Mouse (Mus musculus) CH12.LX (cell line): ENCODE measurements around the gene C1qtnf9. TPM values are rescaled to one million over a fixed set of nuclear protein-coding genes. Genes with fewer than 3 reads are reported as not detected.
A peak's percentile ranks its signal among the peaks of the same experiment; 100 is the strongest.

Experiments
- DNase-seq: peaks from one replicate; pipeline ENCODE4 v3.0.0-alpha.2; 2013; ENCODE audit errors: extremely low read depth
- H3K27ac ChIP-seq: 2 replicates; pipeline ENCODE4 v1.5.1; 2012; ENCODE audit warnings: low read depth, mild to moderate bottlenecking, control low read depth, moderate library complexity; ENCODE audit not compliant: insufficient read depth
- H3K27me3 ChIP-seq: replicated peaks from 2 replicates; pipeline ENCODE3; 2012; ENCODE audit warnings: inconsistent platforms
- H3K36me3 ChIP-seq, 2 experiments: replicated peaks in 1 of 2; 2 replicates each; pipeline versions ENCODE3 to v1.6.1; 2012; ENCODE audit warnings: inconsistent platforms in 1 of 2, low read length in 1 of 2, mild to moderate bottlenecking in 1 of 2, mixed read lengths in 1 of 2, moderate library complexity in 1 of 2; ENCODE audit not compliant: control insufficient read depth in 1 of 2, insufficient read depth in 1 of 2
- H3K4me1 ChIP-seq, 2 experiments: 2 replicates each; pipeline ENCODE4 v1.6.1; 2012; ENCODE audit warnings: inconsistent platforms in 1 of 2, moderate library complexity in 1 of 2; ENCODE audit not compliant: insufficient read depth in 2 of 2, control insufficient read depth in 1 of 2
- H3K4me2 ChIP-seq: 2 replicates; pipeline ENCODE4 v1.6.1; 2012; ENCODE audit warnings: low read depth, mild to moderate bottlenecking, control low read depth; ENCODE audit not compliant: poor library complexity, insufficient read depth, severe bottlenecking
- H3K4me3 ChIP-seq, 3 experiments: fragments of 150-350 bp in 1 of 3; sonication (generic) in 1 of 3; replicated peaks in 1 of 3; 2 replicates each; pipeline versions ENCODE3 to v1.5.1; 2011 to 2012; ENCODE audit warnings: low read depth in 2 of 3, low read length in 2 of 3, mild to moderate bottlenecking in 2 of 3, moderate library complexity in 2 of 3, control low read depth in 1 of 3, improper control_type of control experiment in 1 of 3, inconsistent platforms in 1 of 3, mixed read lengths in 1 of 3; ENCODE audit not compliant: poor library complexity in 1 of 3
- H3K79me2 ChIP-seq: replicated peaks from 2 replicates; pipeline ENCODE4 v1.6.1; 2012; ENCODE audit warnings: mild to moderate bottlenecking, moderate library complexity; ENCODE audit not compliant: control insufficient read depth, poor library complexity, insufficient read depth, severe bottlenecking; ENCODE audit errors: extremely low read depth
- H3K9ac ChIP-seq: 2 replicates; pipeline ENCODE4 v1.6.1; 2012; ENCODE audit warnings: low read depth, mild to moderate bottlenecking, control low read depth, moderate library complexity; ENCODE audit not compliant: insufficient read depth
- H3K9me3 ChIP-seq: replicated peaks from 2 replicates; pipeline ENCODE3; 2012; ENCODE audit warnings: low read length, inconsistent platforms, mixed read lengths
- CHD2 ChIP-seq: IDR thresholded peaks from 2 replicates; pipeline ENCODE4 v1.6.1; 2011; ENCODE audit warnings: low read length, improper control_type of control experiment
- ELF1 ChIP-seq: IDR thresholded peaks from 2 replicates; pipeline ENCODE4 v1.6.1; 2014; ENCODE audit warnings: low read depth, mild to moderate bottlenecking, inconsistent platforms, low read length, improper control_type of control experiment
- EP300 ChIP-seq: IDR thresholded peaks from 2 replicates; pipeline ENCODE4 v1.6.1; 2011; ENCODE audit warnings: low read length, improper control_type of control experiment
- ETS1 ChIP-seq: conservative IDR thresholded peaks from 2 replicates; pipeline ENCODE4 v1.6.1; 2012; ENCODE audit warnings: low read depth, mild to moderate bottlenecking, inconsistent platforms, low read length, improper control_type of control experiment, moderate library complexity
- HCFC1 ChIP-seq: IDR thresholded peaks from 2 replicates; pipeline ENCODE4 v1.6.1; 2012; ENCODE audit warnings: low read depth, mild to moderate bottlenecking, inconsistent platforms, low read length, improper control_type of control experiment
- IRF4 ChIP-seq: IDR thresholded peaks from 2 replicates; pipeline ENCODE4 v1.6.1; 2014; ENCODE audit warnings: low read depth, mild to moderate bottlenecking, inconsistent platforms, low read length, improper control_type of control experiment
- JUN ChIP-seq: IDR thresholded peaks from 2 replicates; pipeline ENCODE4 v1.6.1; 2011; ENCODE audit warnings: low read depth, mild to moderate bottlenecking, low read length, improper control_type of control experiment, moderate library complexity; ENCODE audit not compliant: insufficient read depth
- JUND ChIP-seq: conservative IDR thresholded peaks from 2 replicates; pipeline ENCODE4 v1.6.1; 2011; ENCODE audit warnings: low read depth, low read length, improper control_type of control experiment
- MAFK ChIP-seq: IDR thresholded peaks from 2 replicates; pipeline ENCODE4 v1.6.1; 2011; ENCODE audit warnings: low read length, improper control_type of control experiment; ENCODE audit not compliant: insufficient replicate concordance
- MAX ChIP-seq: IDR thresholded peaks from 2 replicates; pipeline ENCODE4 v1.6.1; 2011; ENCODE audit warnings: low read length, improper control_type of control experiment
- MAZ ChIP-seq: IDR thresholded peaks from 2 replicates; pipeline ENCODE4 v1.6.1; 2012; ENCODE audit warnings: low read depth, mild to moderate bottlenecking, inconsistent platforms, low read length, improper control_type of control experiment, moderate library complexity
- MEF2A ChIP-seq: IDR thresholded peaks from 2 replicates; pipeline ENCODE4 v1.6.1; 2014; ENCODE audit warnings: low read depth, mild to moderate bottlenecking, inconsistent platforms, low read length, improper control_type of control experiment, borderline replicate concordance
- MXI1 ChIP-seq: IDR thresholded peaks from 2 replicates; pipeline ENCODE4 v1.6.1; 2011; ENCODE audit warnings: mild to moderate bottlenecking, low read depth, low read length, improper control_type of control experiment
- PAX5 ChIP-seq: IDR thresholded peaks from 2 replicates; pipeline ENCODE4 v1.6.1; 2012; ENCODE audit warnings: low read length, inconsistent platforms, mixed read lengths
- RAD21 ChIP-seq: IDR thresholded peaks from 2 replicates; pipeline ENCODE4 v1.6.1; 2011; ENCODE audit warnings: low read depth, mild to moderate bottlenecking, low read length, improper control_type of control experiment, moderate library complexity
- RCOR1 ChIP-seq: conservative IDR thresholded peaks from 2 replicates; pipeline ENCODE4 v1.6.1; 2012; ENCODE audit warnings: low read depth, mild to moderate bottlenecking, inconsistent platforms, low read length, improper control_type of control experiment
- SIN3A ChIP-seq: IDR thresholded peaks from 2 replicates; pipeline ENCODE4 v1.6.1; 2012; ENCODE audit warnings: low read length, improper control_type of control experiment, inconsistent platforms
- TCF12 ChIP-seq: IDR thresholded peaks from 2 replicates; pipeline ENCODE4 v1.6.1; 2014; ENCODE audit warnings: low read depth, mild to moderate bottlenecking, inconsistent platforms, low read length, improper control_type of control experiment
- UBTF ChIP-seq: IDR thresholded peaks from 2 replicates; pipeline ENCODE4 v1.6.1; 2012; ENCODE audit warnings: low read depth, mild to moderate bottlenecking, inconsistent platforms, low read length, improper control_type of control experiment, moderate library complexity
- USF1 ChIP-seq: IDR thresholded peaks from 2 replicates; pipeline ENCODE4 v1.6.1; 2014; ENCODE audit warnings: low read depth, mild to moderate bottlenecking, inconsistent platforms, low read length, improper control_type of control experiment
- USF2 ChIP-seq: conservative IDR thresholded peaks from 2 replicates; pipeline ENCODE4 v1.6.1; 2011; ENCODE audit warnings: low read depth, low read length, improper control_type of control experiment
- dilution Hi-C: fragments of 300-500 bp; cut with MboI; formaldehyde crosslinking; loops from 2 replicates; pipeline ENCODE4 v1.14.3; 2020; ENCODE audit warnings: low sequenced_read_pairs; ENCODE audit not compliant: extremely low pct_unique_long_range_greater_than_20kb, extremely low pct_ligation_motif_present
- in situ Hi-C: fragments of 300-500 bp; cut with MboI; formaldehyde crosslinking; loops from 3 replicates; pipeline ENCODE4 v1.14.3; 2019; ENCODE audit warnings: low sequenced_read_pairs, low pct_ligation_motif_present, low pct_unique_long_range_greater_than_20kb, mixed read lengths
- polyA plus RNA-seq: library from polyadenylated mRNA; unstranded; fragments of >175 nt; gene quantifications from 2 replicates; pipeline ENCODE4 v1.2.1, GENCODE M21; 2012; ENCODE audit warnings: low read depth; ENCODE audit not compliant: insufficient read length
- total RNA-seq, 2 experiments: library from RNA; depleted of rRNA; stranded (reverse); fragments of 300-350 nt in 1 of 2; fragments of >200 nt in 1 of 2; gene quantifications; 2 replicates each; pipeline ENCODE4 v1.2.3; 2012 to 2014

The C1qtnf9 gene
- total and polyA plus RNA-seq, 3 experiments = 0.20 TPM; not detected in 2

- dilution Hi-C loops = no loop called here
- peaks cover 3 to 67% of the 10 kb centered on the region in 2 experiments for H3K4me1 ChIP-seq
- H3K4me2 ChIP-seq = no peak overlapping the region
- H3K27me3 ChIP-seq = no peaks in the 10 kb centered on the region
- no peaks in the 10 kb centered on the region for H3K79me2 ChIP-seq
- peak; percentile 68 for TF ChIP-seq EP300
- no peak for TF ChIP-seq RCOR1
- no peak for TF ChIP-seq PAX5
- 0 out of 2 replicates have a peak, but pooled peaks have one; percentile 22 for TF ChIP-seq TCF12
- TF ChIP-seq ELF1 = no peak
- TF ChIP-seq ETS1 = peak; percentile 32; the same call in 1 of the 2 replicates
- 0 out of 2 replicates have a peak, but pooled peaks have one; percentile 35 for TF ChIP-seq SIN3A
- peak; percentile 59; the same call in 1 of the 2 replicates for TF ChIP-seq MXI1
- no peak for TF ChIP-seq UBTF
- 0 out of 2 replicates have a peak, but pooled peaks have one; percentile 17 for TF ChIP-seq JUN
- 0 out of 2 replicates have a peak, but pooled peaks have one; percentile 25 for TF ChIP-seq MAZ
- TF ChIP-seq MAFK = no peak
- no peak for TF ChIP-seq CHD2
- 0 out of 2 replicates have a peak, but pooled peaks have one; percentile 29 for TF ChIP-seq MAX
- TF ChIP-seq JUND = 0 out of 2 replicates have a peak, but pooled peaks have one; percentile 53
- TF ChIP-seq IRF4 = peak; percentile 72
- H3K4me3 ChIP-seq = no peak overlapping the region
- H3K27ac ChIP-seq = no peak overlapping the region
- H3K36me3 ChIP-seq = no peaks in the 10 kb centered on the region
- no peak overlapping the region for H3K9ac ChIP-seq
- peaks cover 6% of the 10 kb centered on the region for H3K9me3 ChIP-seq
- DNase-seq = peak; percentile 78
- in situ Hi-C loops = loop anchor here (25.0 kb wide), 1 partner anchor 464 kb away; the partner anchor contains the start of genes Gm49336, Mtmr6 and Nupl1
Observed at GRCm38 (mm10) chr14:60726091-60726490, 41.8 kb upstream of the C1qtnf9 start.

- dilution Hi-C loops = no loop called here
- TF ChIP-seq MEF2A (no peak), HCFC1 (no peak), USF1 (no peak), MAX (no peak), USF2 (no peak), JUN (no peak), MAZ (no peak), TCF12 (no peak), RAD21 (no peak)
Observed at GRCm38 (mm10) chr14:60727130-60727529, 40.8 kb upstream of the C1qtnf9 start.

More at GRCm38 (mm10) chr14:60727130-60727529, 40.8 kb upstream of the C1qtnf9 start:
- H3K79me2 ChIP-seq = no peaks in the 10 kb centered on the region
- H3K27me3 ChIP-seq = no peaks in the 10 kb centered on the region
- no peak overlapping the region for H3K4me3 ChIP-seq
- in situ Hi-C loops = loop anchor here (25.0 kb wide), 1 partner anchor 465 kb away; the partner anchor contains the start of genes Gm49336, Mtmr6 and Nupl1
- H3K36me3 ChIP-seq = no peaks in the 10 kb centered on the region
- no peak overlapping the region for H3K9ac ChIP-seq
- no peak for DNase-seq
- H3K4me2 ChIP-seq = no peak overlapping the region
- no peak overlapping the region for H3K27ac ChIP-seq
- peaks cover 3 to 67% of the 10 kb centered on the region in 2 experiments; a peak in 3 of 4 replicates for H3K4me1 ChIP-seq
- peaks cover 6% of the 10 kb centered on the region for H3K9me3 ChIP-seq
